Mouse (Mus musculus): ENCODE results near the gene Pigr.

Pigr gene

DNA sequence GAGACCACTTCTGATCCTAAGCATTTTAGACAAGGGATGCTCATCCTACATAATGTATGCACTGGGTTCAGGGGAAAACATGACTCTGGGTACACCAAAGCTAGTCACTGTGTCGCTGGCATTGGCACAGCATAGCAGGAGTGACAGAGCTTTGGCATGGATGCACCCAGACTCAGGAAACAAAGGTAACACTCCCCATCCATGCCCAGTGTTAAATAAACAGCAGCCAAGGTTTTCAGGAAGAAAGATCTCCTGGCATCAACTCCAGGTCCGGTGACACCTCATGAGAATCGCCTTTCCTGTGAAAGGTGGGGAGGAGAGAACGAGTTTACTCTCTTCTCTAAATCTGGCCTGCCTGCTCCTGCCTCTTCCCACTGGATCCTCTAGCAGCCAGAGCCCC, 2.2 kb downstream of the Pigr start:
- intact Hi-C loops (cut with DNase I) = no loop called here

DNA sequence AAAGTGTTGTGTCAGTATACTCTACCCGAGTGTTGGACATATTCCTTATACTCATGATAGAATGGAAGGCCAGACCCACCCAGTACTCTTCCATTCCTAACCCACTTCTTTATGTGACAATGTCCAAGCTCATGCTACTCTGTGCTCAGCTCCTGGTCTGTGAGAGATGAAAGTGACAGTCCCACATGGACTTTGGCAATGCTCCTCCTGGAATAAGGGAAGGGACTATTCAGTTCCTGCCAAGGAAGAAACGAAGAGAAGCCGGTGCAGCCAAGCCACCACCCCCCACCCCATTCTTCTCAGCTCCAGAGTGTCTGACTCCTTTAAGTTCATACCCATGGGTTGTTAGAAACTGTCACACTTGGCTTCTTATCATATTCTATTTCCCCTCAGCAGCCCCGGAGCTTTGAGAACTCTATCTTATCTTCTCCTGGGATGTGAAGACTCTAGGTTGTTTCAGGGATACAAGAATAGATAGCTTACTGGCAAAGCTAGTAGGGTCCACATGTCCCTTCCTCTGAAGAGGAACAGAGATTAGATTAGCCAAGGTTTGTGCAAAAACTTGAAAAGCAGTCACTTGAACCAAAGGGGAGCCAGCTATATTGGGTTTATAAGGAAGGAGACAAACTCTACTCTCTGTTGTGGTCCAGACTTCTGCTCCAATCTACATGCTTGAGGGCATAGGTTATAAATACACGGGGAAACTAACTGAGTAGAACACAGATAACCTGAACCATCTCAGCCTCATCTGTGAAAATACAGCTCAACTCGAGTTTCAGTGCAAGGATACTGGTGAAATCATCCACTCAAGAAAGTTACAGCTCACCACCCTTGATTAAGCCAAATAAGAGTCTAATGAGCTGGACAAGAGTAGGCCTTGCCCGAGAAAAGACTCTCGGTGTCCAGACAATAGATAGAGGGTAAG, 3.7 kb downstream of the Pigr start:
- intact Hi-C loops (cut with DNase I) = no loop called here

DNA sequence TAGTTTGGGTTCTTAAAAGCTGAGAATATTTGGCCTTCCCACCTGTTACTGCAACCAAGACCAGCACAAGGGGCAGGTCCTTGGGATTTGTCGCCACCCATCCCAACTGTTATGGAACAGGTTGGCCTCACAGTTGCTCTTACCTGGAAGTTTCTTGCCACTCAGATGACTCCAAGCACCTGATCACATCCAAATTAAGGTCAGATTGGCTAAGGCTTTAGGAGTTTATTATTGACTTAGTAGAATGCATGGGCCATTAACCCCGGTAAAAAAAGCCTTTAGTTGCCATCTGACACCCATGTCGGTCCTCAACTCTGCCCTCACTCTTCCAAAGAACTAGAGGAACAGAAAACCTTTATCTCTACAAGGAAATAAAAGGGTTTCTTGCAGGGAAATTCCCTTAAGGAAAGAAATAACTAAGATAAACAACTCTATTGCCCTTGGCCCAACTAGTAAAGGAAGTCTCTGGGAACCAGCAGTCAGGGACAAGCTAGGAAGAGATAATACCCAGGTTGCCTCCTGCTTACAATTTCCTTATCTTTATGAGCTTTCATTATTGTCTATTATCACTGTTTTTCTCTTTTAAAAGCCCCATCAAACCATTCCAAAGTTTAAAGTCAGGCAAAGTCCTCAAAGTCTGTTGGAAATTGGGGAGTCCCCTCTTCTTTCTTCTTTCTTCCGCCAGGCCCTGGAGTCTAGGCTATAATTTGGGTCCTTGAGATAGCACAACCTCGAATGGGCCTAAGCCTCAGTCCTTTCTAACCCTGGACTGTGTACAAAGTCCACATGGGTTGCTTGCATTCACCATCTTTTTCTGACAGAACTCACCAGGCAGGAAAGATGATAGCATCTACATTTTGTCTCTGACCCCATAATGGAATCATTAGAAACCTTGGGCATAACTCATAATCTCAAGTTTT, 6.0 kb downstream of the Pigr start:
- intact Hi-C loops (cut with DNase I) = no loop called here

DNA sequence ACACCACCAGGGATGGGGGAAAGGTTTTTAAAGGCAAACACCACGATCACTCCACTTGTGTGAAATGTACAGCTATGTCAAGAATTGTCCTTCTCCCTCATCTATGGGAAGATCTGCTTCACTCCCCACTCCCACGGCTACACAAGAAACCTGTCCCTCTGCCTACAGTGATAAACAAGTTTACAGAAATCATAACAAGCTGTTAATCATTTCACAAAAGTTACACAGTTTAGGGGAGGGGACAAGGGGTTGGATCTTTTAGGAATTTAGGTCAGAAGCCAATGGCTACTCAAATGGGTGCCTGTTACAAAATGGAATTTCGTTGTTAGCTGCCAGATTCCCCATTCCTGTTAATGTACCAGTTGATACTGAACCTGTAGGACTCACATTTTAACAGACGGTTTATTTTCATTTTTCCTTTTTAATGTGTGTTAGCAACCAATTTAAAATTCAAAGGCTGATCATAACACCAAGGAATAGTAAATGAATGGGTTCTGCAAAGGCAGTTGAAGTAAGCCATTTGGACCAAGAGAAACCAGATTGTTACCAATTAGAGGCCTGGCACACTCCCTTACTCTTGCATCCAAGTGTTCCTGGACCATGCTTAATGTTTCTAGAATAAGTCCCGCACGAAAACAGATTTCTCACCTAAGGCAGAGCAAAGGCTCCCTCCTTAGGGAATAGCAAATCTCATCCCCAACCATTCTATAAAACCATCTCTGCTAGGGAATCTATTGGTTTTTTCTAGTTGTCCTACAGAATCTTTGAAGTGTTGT, 8.9 kb downstream of the Pigr start:
- intact Hi-C loops (cut with DNase I) = no loop called here

DNA sequence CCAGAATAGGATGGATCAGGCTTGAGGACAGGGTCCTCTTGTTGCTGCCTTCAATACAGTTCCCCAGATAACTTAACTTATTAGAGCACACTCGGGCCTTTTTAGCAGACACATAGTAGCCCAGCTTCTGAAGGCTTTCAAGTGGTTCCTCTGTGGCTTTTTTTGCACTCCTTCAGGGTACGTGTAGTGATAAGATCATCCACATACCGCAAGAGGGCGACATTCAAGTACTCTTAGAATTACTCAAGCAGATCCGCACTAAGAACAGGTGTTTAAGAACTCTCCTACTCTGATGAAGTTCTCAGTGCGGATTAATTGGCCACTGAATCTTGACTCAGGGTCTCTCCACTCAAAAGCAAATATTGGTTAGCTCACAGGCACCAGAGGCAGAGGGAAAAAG, 11.8 kb downstream of the Pigr start:
- intact Hi-C loops (cut with DNase I) = no loop called here

DNA sequence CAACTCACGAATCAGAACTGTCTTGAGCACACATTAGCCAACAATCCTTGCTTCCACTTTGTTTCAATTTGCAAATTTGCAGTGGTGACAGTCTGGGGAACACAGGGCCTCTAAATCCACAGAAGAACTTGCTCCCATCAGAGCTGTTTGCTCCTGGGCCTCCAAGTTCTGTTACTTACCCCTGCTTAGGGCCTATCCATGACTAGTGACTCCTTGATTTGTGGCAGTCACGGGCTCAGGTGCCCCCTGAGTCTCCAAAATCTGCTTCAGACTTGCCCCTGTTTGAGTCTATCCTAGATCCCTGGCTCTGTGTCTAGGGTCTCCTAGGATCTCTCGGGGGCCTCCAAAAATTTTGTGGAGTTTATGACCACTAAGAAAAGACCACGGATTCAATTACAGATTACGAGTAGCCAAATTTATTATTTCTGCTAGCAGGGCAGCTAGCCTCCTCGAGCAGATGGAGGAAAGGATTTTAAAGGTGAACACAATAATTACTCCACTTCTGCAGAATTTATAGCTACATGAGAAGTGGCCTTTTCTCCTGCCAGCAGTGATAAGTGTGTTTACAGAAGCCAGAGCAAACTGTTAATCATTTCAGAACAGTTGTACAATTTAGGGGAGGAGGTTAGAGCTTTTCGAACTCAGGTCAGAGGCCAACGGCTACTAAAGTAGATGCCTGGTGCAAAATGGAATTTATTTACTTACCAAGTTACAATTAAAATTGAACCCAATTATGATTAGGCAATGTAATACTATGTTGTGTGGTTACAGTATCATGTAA, 14.3 kb downstream of the Pigr start:
- intact Hi-C loops (cut with DNase I) = no loop called here

DNA sequence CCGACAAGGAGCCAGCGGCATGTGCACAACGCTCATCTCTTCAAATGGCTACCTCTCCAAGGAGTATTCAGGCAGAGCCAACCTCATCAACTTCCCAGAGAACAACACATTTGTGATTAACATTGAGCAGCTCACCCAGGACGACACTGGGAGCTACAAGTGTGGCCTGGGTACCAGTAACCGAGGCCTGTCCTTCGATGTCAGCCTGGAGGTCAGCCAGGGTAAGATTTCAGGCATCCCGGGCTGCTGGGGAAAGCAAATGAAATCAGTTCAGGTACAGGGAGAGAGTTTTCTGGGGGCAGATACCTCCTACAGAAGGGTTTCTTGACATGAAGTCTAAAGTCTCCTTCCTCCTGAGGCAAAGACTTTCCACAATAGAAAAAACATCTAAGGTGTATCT, 15.1 kb downstream of the Pigr start:
- intact Hi-C loops (cut with DNase I) = no loop called here

DNA sequence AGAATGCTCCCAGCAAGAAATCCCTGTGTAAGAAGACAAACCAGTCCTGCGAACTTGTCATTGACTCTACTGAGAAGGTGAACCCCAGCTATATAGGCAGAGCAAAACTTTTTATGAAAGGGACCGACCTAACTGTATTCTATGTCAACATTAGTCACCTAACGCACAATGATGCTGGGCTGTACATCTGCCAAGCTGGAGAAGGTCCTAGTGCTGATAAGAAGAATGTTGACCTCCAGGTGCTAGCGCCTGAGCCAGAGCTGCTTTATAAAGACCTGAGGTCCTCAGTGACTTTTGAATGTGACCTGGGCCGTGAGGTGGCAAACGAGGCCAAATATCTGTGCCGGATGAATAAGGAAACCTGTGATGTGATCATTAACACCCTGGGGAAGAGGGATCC, 18.0 kb downstream of the Pigr start:
- intact Hi-C loops (cut with DNase I) = no loop called here

DNA sequence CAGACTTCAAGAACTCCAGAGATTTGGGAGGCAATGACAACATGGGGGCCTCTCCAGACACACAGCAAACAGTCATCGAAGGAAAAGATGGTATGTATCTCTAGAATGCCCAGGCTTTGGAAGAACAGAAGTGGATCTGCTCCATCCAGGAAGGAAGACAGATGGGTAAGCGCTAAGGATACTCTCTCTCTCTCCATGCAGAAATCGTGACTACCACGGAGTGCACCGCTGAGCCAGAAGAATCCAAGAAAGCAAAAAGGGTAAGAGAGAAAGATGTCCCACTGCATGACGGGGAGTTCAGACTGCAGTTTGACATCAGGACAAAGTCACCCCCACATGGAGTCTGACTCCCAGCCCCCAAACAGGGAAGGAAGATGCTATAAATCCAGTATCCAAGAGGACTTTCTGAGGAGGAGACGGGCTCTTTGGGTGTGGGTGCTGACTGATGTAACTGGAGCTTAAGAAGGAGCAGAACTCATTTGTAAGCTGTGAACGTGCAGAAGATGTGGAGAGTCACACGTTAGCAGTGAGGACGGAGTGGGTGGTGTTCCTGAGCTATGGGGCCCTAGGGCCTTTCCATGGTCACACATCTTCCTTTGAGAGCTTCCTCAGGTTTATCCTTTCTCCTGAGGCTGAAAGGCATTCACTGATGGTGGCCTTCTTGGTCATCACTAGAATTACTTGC, 23.2 kb downstream of the Pigr start:
- intact Hi-C loops (cut with DNase I) = no loop called here

DNA sequence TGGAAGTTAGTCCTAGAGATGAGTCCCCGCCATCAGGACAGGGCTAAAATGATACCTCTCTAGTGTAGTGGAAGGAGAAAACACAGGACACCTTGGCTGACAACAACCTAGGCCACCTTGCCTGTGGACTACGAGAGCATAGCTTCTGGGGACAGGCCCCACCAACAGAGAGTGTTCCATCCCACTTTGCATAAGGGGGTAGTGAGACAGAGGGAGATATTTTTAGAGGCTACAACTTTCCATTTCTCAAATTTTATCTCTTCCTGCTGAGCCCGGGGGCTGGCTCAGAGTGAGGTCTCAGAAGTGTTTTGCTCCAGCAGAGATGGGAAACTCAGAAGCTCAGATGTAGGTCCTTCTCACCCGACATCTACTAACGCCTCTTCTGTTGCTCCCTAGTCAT, 23.9 kb downstream of the Pigr start:
- intact Hi-C loops (cut with DNase I) = no loop called here

DNA sequence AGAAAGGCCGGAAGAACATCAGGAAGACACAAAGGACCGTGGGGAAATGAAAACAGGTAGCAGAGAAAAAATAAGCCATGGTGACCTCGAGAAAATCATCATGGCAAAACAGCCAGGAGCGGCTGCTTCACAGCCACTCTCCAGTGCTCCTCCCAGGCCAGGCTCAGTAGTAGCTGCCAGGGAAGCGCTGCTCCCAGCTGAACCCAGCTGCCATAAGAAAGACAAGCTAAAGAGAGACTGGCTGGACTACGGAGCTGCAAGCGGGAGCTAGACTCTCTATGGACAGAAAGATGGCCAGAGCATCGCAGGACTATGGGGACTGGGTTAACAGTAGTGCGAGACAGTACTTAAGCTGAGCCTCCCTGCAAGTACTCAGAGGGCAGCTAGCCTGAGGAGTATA, 28.3 kb downstream of the Pigr start:
- intact Hi-C loops (cut with DNase I) = no loop called here

DNA sequence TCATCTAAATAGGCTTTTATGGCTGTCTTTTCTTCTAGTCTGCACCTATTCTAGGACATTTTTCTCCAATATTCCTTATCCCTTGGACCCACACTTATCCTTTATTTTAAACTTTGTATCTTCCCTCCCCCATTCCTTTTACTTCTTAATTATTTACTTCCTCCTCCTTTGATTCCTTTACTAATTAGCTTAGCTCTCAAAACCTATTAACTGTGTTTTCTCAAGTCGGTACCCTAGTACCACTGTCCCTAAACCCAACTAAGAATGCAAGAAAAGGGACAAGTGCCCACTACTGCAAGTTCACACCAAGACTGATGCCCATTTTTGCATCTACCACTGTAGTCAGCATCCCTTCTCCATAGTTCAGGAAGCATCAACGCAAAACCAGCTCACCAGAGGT, 29.2 kb downstream of the Pigr start:
- intact Hi-C loops (cut with DNase I) = no loop called here

DNA sequence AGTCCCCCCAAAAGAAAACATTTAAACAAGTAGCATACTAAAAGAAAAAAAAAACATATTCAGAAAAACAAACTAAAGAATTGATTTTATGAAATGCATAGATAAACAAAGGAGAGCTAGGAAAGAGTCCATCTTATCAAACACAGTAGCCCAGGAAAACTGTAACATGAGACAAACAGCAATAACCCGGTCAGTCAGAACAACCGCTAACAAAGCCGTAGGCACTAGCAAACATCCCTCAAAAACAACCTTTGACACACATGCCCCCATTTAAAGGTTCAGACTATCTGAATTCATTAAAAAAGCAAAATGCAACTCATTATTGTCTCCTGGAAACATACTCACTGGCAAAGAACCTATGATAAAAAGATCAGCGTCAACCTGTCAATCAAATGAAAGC, 31.0 kb downstream of the Pigr start:
- intact Hi-C loops (cut with DNase I) = no loop called here

DNA sequence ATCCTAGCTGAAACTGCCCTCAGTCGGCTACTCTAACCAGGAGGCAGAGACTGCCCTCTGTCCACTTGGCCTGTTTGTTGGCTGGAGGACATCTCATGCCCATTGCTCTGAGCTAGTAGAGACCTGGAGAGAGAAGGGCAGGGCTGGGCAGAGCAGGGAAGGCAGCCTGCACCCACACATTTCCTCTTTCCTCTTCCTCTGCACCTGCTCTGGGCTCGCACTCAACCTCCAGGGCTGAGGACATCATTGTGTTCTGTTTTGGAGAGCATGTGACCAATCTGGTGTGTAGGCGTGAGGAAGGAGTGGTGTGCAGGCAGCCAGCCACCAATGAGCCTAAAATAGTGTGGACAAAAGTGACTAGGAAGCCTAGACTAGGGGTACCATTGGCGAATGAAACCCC, 37.8 kb downstream of the Pigr start:
- intact Hi-C loops (cut with DNase I) = no loop called here

DNA sequence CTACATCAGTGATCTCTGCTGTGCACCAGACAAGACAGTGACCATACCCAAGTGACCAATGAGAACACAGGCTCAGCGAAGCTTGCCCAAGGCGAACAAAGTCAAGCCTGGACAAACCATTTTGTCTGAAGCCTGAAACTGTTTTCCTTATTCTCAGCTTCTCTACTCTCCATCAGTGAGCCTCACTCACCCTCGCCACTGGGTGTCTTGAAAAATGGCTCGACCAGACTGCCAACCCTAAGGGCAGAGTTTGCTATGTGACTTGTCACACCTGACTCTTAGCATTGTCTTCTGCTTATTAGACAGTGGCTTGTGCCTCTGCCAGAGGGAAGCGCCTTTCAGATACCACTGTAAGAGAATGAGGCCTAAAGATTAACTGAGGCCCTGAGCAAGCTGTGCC, 38.3 kb downstream of the Pigr start:
- intact Hi-C loops (cut with DNase I) = no loop called here

DNA sequence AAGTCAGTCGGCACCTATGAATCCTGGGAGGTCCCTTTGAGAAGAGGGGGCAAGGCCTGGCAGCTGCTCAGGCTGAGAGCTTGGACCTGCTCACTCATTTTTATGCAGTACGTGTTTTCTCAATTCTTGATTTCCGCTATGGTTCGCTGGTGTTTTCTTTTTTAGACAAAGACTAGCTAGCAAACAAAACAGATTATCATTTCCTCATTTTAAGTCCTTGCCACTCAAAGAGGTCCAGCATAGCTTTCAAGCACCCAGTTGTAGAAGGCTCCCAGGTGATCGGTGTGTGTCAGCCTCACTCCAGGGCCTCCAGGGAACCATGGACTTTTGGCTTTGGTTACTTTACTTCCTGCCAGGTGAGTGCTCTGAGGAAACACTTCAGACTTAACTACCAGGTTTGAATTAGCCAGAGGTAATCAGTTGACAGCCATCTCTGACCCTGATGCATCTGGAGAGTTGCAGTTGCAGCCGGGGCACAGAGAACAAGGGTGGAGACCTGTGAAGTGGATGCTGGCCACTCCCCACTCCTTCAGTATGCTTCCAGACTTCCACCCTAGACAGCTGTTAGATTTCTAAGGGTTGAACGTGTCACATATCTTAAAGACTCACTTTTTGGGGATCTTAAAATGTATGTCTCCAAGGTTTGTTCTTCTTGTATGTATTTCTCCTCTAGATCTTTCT, 39.2 kb downstream of the Pigr start, which contains the start of gene Fcmr:
Fcmr (plus strand) TSS at position 129 of the 681 bp plus-strand sequence.
- intact Hi-C loops (cut with DNase I) = no loop called here

DNA sequence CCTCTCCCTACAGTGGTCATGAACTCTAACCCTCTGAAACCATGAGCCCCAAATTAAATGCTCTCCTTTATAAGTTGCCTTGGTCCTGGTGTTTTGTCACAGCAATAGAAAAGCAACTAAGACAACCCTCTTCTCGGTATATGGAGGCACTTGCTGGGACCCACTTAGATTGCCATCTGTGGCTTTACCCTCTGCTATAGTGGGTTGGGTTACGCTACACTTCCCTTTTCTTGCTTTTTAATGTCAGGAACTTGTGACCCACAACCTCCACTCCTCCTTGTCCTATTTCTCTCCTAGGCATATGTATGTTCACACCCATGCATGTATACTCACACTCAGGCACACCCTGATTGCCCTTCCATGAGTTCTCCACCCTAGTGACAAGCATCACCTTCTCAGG, 46.4 kb downstream of the Pigr start:
- intact Hi-C loops (cut with DNase I) = no loop called here

DNA sequence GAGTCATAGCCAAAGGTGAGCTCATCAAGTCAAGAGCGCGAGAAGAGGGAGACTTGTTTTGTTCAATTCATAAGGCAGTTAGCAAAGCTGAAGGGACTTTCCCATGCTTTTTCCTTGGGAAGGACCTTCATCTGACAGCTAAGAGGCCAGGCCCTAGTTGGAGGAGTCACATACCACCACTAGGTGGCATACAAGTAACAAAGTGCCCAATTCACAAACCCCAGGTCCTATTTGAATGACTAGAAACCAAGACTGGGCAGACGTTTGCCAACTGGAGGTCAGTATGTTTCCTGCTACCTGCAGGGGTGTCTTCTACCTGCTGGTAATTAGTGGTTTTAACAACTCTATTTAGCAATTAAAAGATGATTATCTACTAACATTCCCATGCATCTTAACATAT, 48.7 kb downstream of the Pigr start:
- intact Hi-C loops (cut with DNase I) = loop anchor here (5.0 kb wide), 2 partner anchors 182 to 397 kb away; no protein-coding TSS in a partner anchor

DNA sequence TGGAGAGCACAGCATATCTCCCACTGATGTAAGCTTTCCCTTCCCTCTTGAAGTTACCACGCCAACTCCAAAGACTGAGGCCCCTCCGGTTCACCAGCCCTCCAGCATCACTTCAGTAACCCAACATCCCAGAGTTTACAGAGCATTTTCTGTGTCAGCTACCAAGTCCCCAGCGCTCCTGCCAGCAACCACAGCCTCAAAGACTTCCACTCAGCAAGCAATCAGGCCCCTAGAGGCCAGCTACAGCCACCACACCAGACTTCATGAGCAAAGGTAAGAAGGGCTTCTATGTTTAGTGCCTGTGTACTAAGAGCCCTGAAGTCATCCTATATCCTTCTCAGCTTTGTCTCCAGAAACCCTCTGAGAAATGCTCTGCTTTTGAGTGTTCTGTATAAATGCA, 49.4 kb downstream of the Pigr start:
- intact Hi-C loops (cut with DNase I) = loop anchor here (2.0 to 5.0 kb wide), 3 partner anchors 51 to 396 kb away; no protein-coding TSS in a partner anchor

Measured in adrenal gland (tissue).